Mouse (Mus musculus) heart, adult 2 months (tissue): ENCODE measurements around the gene Asic2. TPM values are rescaled to one million over a fixed set of nuclear protein-coding genes. Genes with fewer than 3 reads are reported as not detected.

Experiments
- DNase-seq, 2 experiments: peaks; one replicate each; pipeline ENCODE4 v3.0.0; 2021
- H3K27ac ChIP-seq: fragments of 200-600 bp; 2 replicates; pipeline ENCODE4 v1.8.1; 2022
- H3K27me3 ChIP-seq: fragments of 200-500 bp; 2 replicates; pipeline ENCODE4 v1.6.1; 2012; ENCODE audit warnings: mild to moderate bottlenecking, low read length, inconsistent platforms, mixed read lengths; ENCODE audit not compliant: control insufficient read depth, insufficient read depth
- H3K36me3 ChIP-seq: fragments of 200-500 bp; 2 replicates; pipeline ENCODE4 v1.6.1; 2012; ENCODE audit warnings: low read length, inconsistent platforms; ENCODE audit not compliant: control insufficient read depth, insufficient read depth
- H3K4me1 ChIP-seq: fragments of 200-500 bp; 2 replicates; pipeline ENCODE4 v1.6.1; 2011; ENCODE audit warnings: low read length; ENCODE audit not compliant: control insufficient read depth, insufficient read depth
- H3K4me3 ChIP-seq: fragments of 200-600 bp; 2 replicates; pipeline ENCODE4 v1.8.1; 2022
- H3K79me2 ChIP-seq: fragments of 200-500 bp; replicated peaks from 2 replicates; pipeline ENCODE4 v1.6.1; 2012; ENCODE audit warnings: mild to moderate bottlenecking, inconsistent platforms, low read length, moderate library complexity, mixed read lengths; ENCODE audit not compliant: control insufficient read depth, insufficient read depth
- H3K9ac ChIP-seq: fragments of 200-500 bp; 2 replicates; pipeline ENCODE4 v1.6.1; 2012; ENCODE audit warnings: low read depth, mild to moderate bottlenecking, control low read depth, inconsistent platforms, low read length, mixed read lengths
- CTCF ChIP-seq: fragments of 200-600 bp; IDR thresholded peaks from 2 replicates; pipeline ENCODE4 v1.8.1; 2022; ENCODE audit warnings: antibody characterized with exemption, mild to moderate bottlenecking, moderate library complexity
- EP300 ChIP-seq: fragments of 200-500 bp; IDR thresholded peaks from 2 replicates; pipeline ENCODE4 v1.6.1; 2011; ENCODE audit warnings: low read depth, low read length, control low read depth; ENCODE audit not compliant: insufficient read depth
- POLR2A ChIP-seq: fragments of 200-500 bp; IDR thresholded peaks from 2 replicates; pipeline ENCODE4 v1.6.1; 2011; ENCODE audit warnings: mild to moderate bottlenecking, low read depth, low read length, control low read depth; ENCODE audit not compliant: insufficient read depth
- WGBS: fragments of 180-500 bp; shearing (Covaris S2); methylation state at CpG from one replicate; pipeline ENCODE4 v1.1.7; 2018; 5-methylcytosine and 5-hydroxymethylcytosine counted together
- intact Hi-C: fragments of 180-260 bp; cut with DNase I; formaldehyde crosslinking; loops from one replicate; pipeline ENCODE4 v1.15.1; 2025
- polyA plus RNA-seq: library from polyadenylated mRNA; depleted of rRNA; stranded (reverse); fragments of >200 nt; gene quantifications from 2 replicates; pipeline ENCODE4 v1.2.3, GENCODE M21; 2012
- total RNA-seq, 2 experiments: library from RNA; stranded (reverse); gene quantifications; 2 replicates each; pipeline ENCODE4 v1.2.3; 2021

The Asic2 gene
- total and polyA plus RNA-seq, 3 experiments = not detected

- TF ChIP-seq CTCF (no peak), EP300 (no peak), POLR2A (no peak)
- intact Hi-C loops = no loop called here
- H3K4me3 ChIP-seq = no peak overlapping the region
Observed at GRCm38 (mm10) chr11:81714801-81715200, 253.5 kb downstream of the Asic2 start.

GRCm38 (mm10) chr11:81706996-81707395, 261.3 kb downstream of the Asic2 start:
- no peaks in the 10 kb centered on the region for H3K79me2 ChIP-seq
- H3K4me3 ChIP-seq = no peak overlapping the region
- H3K27me3 ChIP-seq = no peaks in the 10 kb centered on the region
- H3K4me1 ChIP-seq = no peaks in the 10 kb centered on the region
- TF ChIP-seq EP300 (no peak), CTCF (no peak), POLR2A (no peak)
- no peak overlapping the region for H3K27ac ChIP-seq
- no peaks in the 10 kb centered on the region for H3K36me3 ChIP-seq
- no peak overlapping the region for H3K9ac ChIP-seq
- WGBS = 62% methylated on average over 5 of the region's 5 CpGs
- intact Hi-C loops = no loop called here
- DNase-seq = no peak

More at GRCm38 (mm10) chr11:81714801-81715200, 253.5 kb downstream of the Asic2 start:
- no peaks in the 10 kb centered on the region for H3K36me3 ChIP-seq
- WGBS = 59% methylated on average over 4 of the region's 4 CpGs
- H3K27ac ChIP-seq = no peak overlapping the region
- no peaks in the 10 kb centered on the region for H3K79me2 ChIP-seq
- H3K9ac ChIP-seq = no peak overlapping the region
- no peak for DNase-seq
- H3K4me1 ChIP-seq = no peaks in the 10 kb centered on the region
- H3K27me3 ChIP-seq = no peaks in the 10 kb centered on the region

GRCm38 (mm10) chr11:81698008-81698407, 270.2 kb downstream of the Asic2 start:
- intact Hi-C loops = no loop called here
- Histone ChIP-seq H3K79me2 (no peaks in the 10 kb centered on the region), H3K27me3 (no peaks in the 10 kb centered on the region), H3K36me3 (no peaks in the 10 kb centered on the region), H3K27ac (no peak overlapping the region), H3K9ac (no peak overlapping the region), H3K4me1 (no peaks in the 10 kb centered on the region), H3K4me3 (no peak overlapping the region)
- no peak for DNase-seq
- 54% methylated on average over 1 of the region's 1 CpGs for WGBS
- TF ChIP-seq POLR2A (no peak), EP300 (no peak), CTCF (no peak; the same call in 1 of the 2 replicates)

GRCm38 (mm10) chr11:81695501-81695900, 272.8 kb downstream of the Asic2 start:
- H3K36me3 ChIP-seq = no peaks in the 10 kb centered on the region
- no peak for DNase-seq
- WGBS = 77% methylated on average over 2 of the region's 2 CpGs
- H3K27ac ChIP-seq = no peak overlapping the region
- TF ChIP-seq CTCF (no peak), POLR2A (no peak), EP300 (no peak)
- no peaks in the 10 kb centered on the region for H3K79me2 ChIP-seq
- H3K4me3 ChIP-seq = no peak overlapping the region
- intact Hi-C loops = no loop called here
- H3K4me1 ChIP-seq = no peaks in the 10 kb centered on the region
- no peak overlapping the region for H3K9ac ChIP-seq
- H3K27me3 ChIP-seq = no peaks in the 10 kb centered on the region

- Histone ChIP-seq H3K27ac (no peak overlapping the region), H3K4me1 (no peaks in the 10 kb centered on the region), H3K79me2 (no peaks in the 10 kb centered on the region), H3K36me3 (no peaks in the 10 kb centered on the region), H3K4me3 (no peak overlapping the region), H3K9ac (no peak overlapping the region), H3K27me3 (no peaks in the 10 kb centered on the region)
- WGBS = 73% methylated on average over 2 of the region's 2 CpGs
- no peak for DNase-seq
- no peak for TF ChIP-seq EP300
- no peak for TF ChIP-seq CTCF
- no peak for TF ChIP-seq POLR2A
- intact Hi-C loops = no loop called here
Observed at GRCm38 (mm10) chr11:81680511-81680910, 287.7 kb downstream of the Asic2 start.

GRCm38 (mm10) chr11:81671724-81672123, 296.5 kb downstream of the Asic2 start:
- intact Hi-C loops = no loop called here
- no peaks in the 10 kb centered on the region for H3K36me3 ChIP-seq
- H3K79me2 ChIP-seq = no peaks in the 10 kb centered on the region
- TF ChIP-seq CTCF (peak; percentile 39), POLR2A (no peak), EP300 (no peak)
- H3K4me1 ChIP-seq = no peaks in the 10 kb centered on the region
- no peaks in the 10 kb centered on the region for H3K27me3 ChIP-seq
- H3K27ac ChIP-seq = no peak overlapping the region
- no peak overlapping the region for H3K9ac ChIP-seq
- H3K4me3 ChIP-seq = no peak overlapping the region
- no peak for DNase-seq

GRCm38 (mm10) chr11:81670436-81670835, 297.8 kb downstream of the Asic2 start:
- Histone ChIP-seq H3K27ac (no peak overlapping the region), H3K9ac (no peak overlapping the region), H3K4me1 (no peaks in the 10 kb centered on the region), H3K27me3 (no peaks in the 10 kb centered on the region), H3K79me2 (no peaks in the 10 kb centered on the region), H3K36me3 (no peaks in the 10 kb centered on the region), H3K4me3 (no peak overlapping the region)
- intact Hi-C loops = no loop called here
- DNase-seq = no peak
- 62% methylated on average over 3 of the region's 3 CpGs for WGBS
- TF ChIP-seq EP300 (no peak), POLR2A (no peak), CTCF (no peak)
